Mouse (Mus musculus): Measurements from ENCODE around the gene Ptgds. TPM values are rescaled to one million over a fixed set of nuclear protein-coding genes. Genes with fewer than 3 reads are reported as not detected.

Gene Ptgds
- total RNA-seq, 2 experiments from 2014 or later: 1.1 to 2.0 TPM

Small RNA genes within 50 kb of the gene (microRNA-seq; reads per million reads assigned to microRNA genes)
- not detected for gene Mir3087

Other genes with a start within 250 kb of the Ptgds start
- 100 to 1,000 TPM; 291 to 296 TPM for gene Tubb4b, start 245.3 kb downstream of the Ptgds start, total RNA-seq (2021)
- gene Slc34a3, start 235.7 kb downstream of the Ptgds start, total RNA-seq (2021): not detected
- not detected for gene Rnf224, start 233.3 kb downstream of the Ptgds start, total RNA-seq (2021)
- 1 to 10 TPM; 5.8 TPM for gene Rnf208, start 227.8 kb downstream of the Ptgds start, total RNA-seq (2021)
- not detected for gene Cysrt1, start 227.6 kb downstream of the Ptgds start, total RNA-seq (2021)
- 1 to 10 TPM; 4.1 to 4.8 TPM for gene AL732309.1, start 223.2 kb downstream of the Ptgds start, total RNA-seq (2021)
- 10 to 100 TPM; 22.6 to 38.8 TPM for gene Tmem203, start 214.6 kb downstream of the Ptgds start, total RNA-seq (2021)
- gene Tprn, start 207.4 kb downstream of the Ptgds start, total RNA-seq (2021): 1 to 10 TPM; 8.7 to 9.2 TPM
- gene Ssna1, start 197.6 kb downstream of the Ptgds start, total RNA-seq (2021): 10 to 100 TPM; 43.8 to 45.1 TPM
- gene Anapc2, start 197.6 kb downstream of the Ptgds start, total RNA-seq (2021): 10 to 100 TPM; 76.5 to 81.3 TPM
- not detected for gene Tmem210, start 181.9 kb downstream of the Ptgds start, total RNA-seq (2021)
- not detected for gene Lrrc26, start 180.1 kb downstream of the Ptgds start, total RNA-seq (2021)
- 1 to 10 TPM; 6.3 to 7.6 TPM for gene Grin1, start 150.9 kb downstream of the Ptgds start, total RNA-seq (2021)
- gene Man1b1, start 137.7 kb downstream of the Ptgds start, total RNA-seq (2021): 10 to 100 TPM; 53.1 to 59.2 TPM
- 10 to 100 TPM; 29.9 to 31.8 TPM for gene Dpp7, start 113.7 kb downstream of the Ptgds start, total RNA-seq (2021)
- gene Uap1l1, start 104.4 kb downstream of the Ptgds start, total RNA-seq (2021): 10 to 100 TPM; 20.0 to 23.1 TPM
- under 1 TPM; 0.43 to 0.95 TPM for gene Sapcd2, start 97.7 kb downstream of the Ptgds start, total RNA-seq (2021)
- 1 to 10 TPM; 5.0 to 7.8 TPM for gene Entpd2, start 74.2 kb downstream of the Ptgds start, total RNA-seq (2021)
- 100 to 1,000 TPM; 117 to 140 TPM for gene Npdc1, start 70.7 kb downstream of the Ptgds start, total RNA-seq (2021)
- gene Fut7, start 46.8 kb downstream of the Ptgds start, total RNA-seq (2021): not detected
- gene Abca2, start 41.3 kb downstream of the Ptgds start, total RNA-seq (2021): 10 to 100 TPM; 29.7 to 36.4 TPM
- gene Clic3, start 13.2 kb downstream of the Ptgds start, total RNA-seq (2021): not detected
- 10 to 100 TPM; 32.3 to 34.2 TPM for gene Paxx, start 9.0 kb downstream of the Ptgds start, total RNA-seq (2021)
- not detected for gene Lcn12, start 23.9 kb upstream of the Ptgds start, total RNA-seq (2021)
- gene Fbxw5, start 30.7 kb upstream of the Ptgds start, total RNA-seq (2021): 10 to 100 TPM; 87.0 to 89.8 TPM
- 1 to 10 TPM; 1.7 TPM for gene C8g, start 31.7 kb upstream of the Ptgds start, total RNA-seq (2021)
- 10 to 100 TPM; 22.3 to 26.2 TPM for gene Traf2, start 76.9 kb upstream of the Ptgds start, total RNA-seq (2021)
- 100 to 1,000 TPM; 276 to 288 TPM for gene Edf1, start 87.8 kb upstream of the Ptgds start, total RNA-seq (2021)
- gene Mamdc4, start 104.8 kb upstream of the Ptgds start, total RNA-seq (2021): 1 to 10 TPM; 1.5 to 3.1 TPM
- gene Phpt1, start 105.2 kb upstream of the Ptgds start, total RNA-seq (2021): 10 to 100 TPM; 54.3 to 64.6 TPM
- gene Ajm1, start 111.7 kb upstream of the Ptgds start, total RNA-seq (2021): 1 to 10 TPM in 1 of 2 experiments, under 1 TPM in 1; 0.73 to 1.3 TPM
- 10 to 100 TPM; 85.4 to 97.5 TPM for gene Rabl6, start 138.5 kb upstream of the Ptgds start, total RNA-seq (2021)
- gene Ccdc183, start 147.6 kb upstream of the Ptgds start, total RNA-seq (2021): not detected
- gene Tmem141, start 152.0 kb upstream of the Ptgds start, total RNA-seq (2021): 10 to 100 TPM; 22.1 to 38.9 TPM
- gene Fcna, start 158.0 kb upstream of the Ptgds start, total RNA-seq (2021): 10 to 100 TPM in 1 of 2 experiments, 1 to 10 TPM in 1; 4.5 to 14.3 TPM
- gene Lcn8, start 183.1 kb upstream of the Ptgds start, total RNA-seq (2021): not detected
- not detected for gene Lcn5, start 187.9 kb upstream of the Ptgds start, total RNA-seq (2021)
- not detected for gene Lcn6, start 206.7 kb upstream of the Ptgds start, total RNA-seq (2021)
- gene Lcn10, start 212.7 kb upstream of the Ptgds start, total RNA-seq (2021): not detected
- under 1 TPM in 1 of 2 experiments, not detected in 1; 0.53 TPM for gene Obp2a, start 230.0 kb upstream of the Ptgds start, total RNA-seq (2021)
- gene Bmyc, start 236.7 kb upstream of the Ptgds start, total RNA-seq (2021): 10 to 100 TPM; 43.5 to 45.0 TPM

Measured in adrenal gland, postnatal 36 days (tissue).